Mouse (Mus musculus): ENCODE results near the gene Wif1.

- TF ChIP-seq POLR2A (IDR thresholded peaks at IDR 0.05; ENCODE audit: low read depth, low read length) (no peak), CTCF (conservative IDR thresholded peaks at IDR 0.05 in 1 of 2, IDR thresholded peaks at IDR 0.05 in 1 of 2; ENCODE audit: low read depth in 2 of 2, low read length in 2 of 2) (no peak; a peak in 1 of 4 replicates), MAFK (IDR thresholded peaks at IDR 0.05; ENCODE audit: insufficient replicate concordance, low read length) (no peak), RCOR1 (conservative IDR thresholded peaks at IDR 0.05; ENCODE audit: low read depth, low read length) (no peak), EP300 (IDR thresholded peaks at IDR 0.05; ENCODE audit: low read length) (no peak), NRF1 (IDR thresholded peaks at IDR 0.05; ENCODE audit: low read depth, low read length) (no peak), USF1 (IDR thresholded peaks at IDR 0.05; ENCODE audit: low read depth, low read length) (no peak), RAD21 (IDR thresholded peaks at IDR 0.05; ENCODE audit: low read depth, low read length) (peak; percentile 2), CHD2 (IDR thresholded peaks at IDR 0.05; ENCODE audit: low read length) (no peak), MAX (IDR thresholded peaks at IDR 0.05; ENCODE audit: low read length) (no peak), HCFC1 (IDR thresholded peaks at IDR 0.05; ENCODE audit: low read depth, low read length) (no peak), ZC3H11A (IDR thresholded peaks at IDR 0.05; ENCODE audit: low read depth, low read length) (no peak)
Observed at GRCm38 (mm10) chr10:121056823-121057222, 23.1 kb downstream of the Wif1 start.

Measured in CH12.LX (cell line).